ENCODE assay signal across 13 mouse cellular contexts in the genomic region with DNA sequence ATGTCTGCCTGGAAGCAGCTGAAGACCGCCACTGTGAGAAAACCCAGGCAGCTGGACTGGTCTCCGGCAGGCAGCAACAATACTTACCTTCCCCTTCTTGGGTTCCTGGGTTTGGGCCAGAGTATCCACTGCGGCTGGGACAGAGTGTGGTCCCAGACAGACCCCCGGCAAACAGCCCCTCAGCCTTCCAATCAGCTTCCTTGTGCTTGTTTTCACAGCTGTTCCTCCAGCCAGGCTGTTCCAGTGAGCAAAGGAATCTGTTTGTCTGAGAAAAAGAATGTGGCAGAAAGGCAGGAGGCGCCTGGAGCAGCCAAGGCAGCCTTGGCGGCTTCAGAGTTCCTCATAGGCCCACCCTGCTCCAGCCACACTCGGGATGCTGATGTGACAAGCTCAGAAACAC.
DNase-seq lines count a peak whose midpoint lies in the region; ATAC-seq and TF ChIP-seq lines count a peak whose summit lies in the region.
"Had no signal": no experiment of that assay in that cellular context is flagged by ENCODE, and none has a peak within 500 bp of the region (broad histone marks: within the 10 kb centered on the region; RNA-seq: fewer than 3 reads in every experiment).

No protein-coding gene starts in this region.

- 0 out of 2 replicates have a peak overlapping the region, but pooled peaks have one; percentile 15 for H3K27ac ChIP-seq in heart, embryonic 13.5 days (replicated peaks)
- H3K27ac ChIP-seq in lung, embryonic 14.5 days (ENCODE audit: low read depth): peak overlapping the region; percentile 69; the same call in 1 of the 2 replicates
- no peak overlapping the region; the same call in 1 of the 2 replicates for H3K27ac ChIP-seq in embryonic facial prominence, embryonic 11.5 days (replicated peaks; ENCODE audit: low read depth, low read length)
- no peak overlapping the region for H3K27ac ChIP-seq in limb, embryonic 14.5 days (replicated peaks; ENCODE audit: low read depth, low read length)

- no peak; the same call in 1 of the 2 replicates for ATAC-seq in heart, embryonic 13.5 days (ENCODE audit: extremely low read depth, insufficient number of reproducible peaks, low FRiP score, low TSS enrichment)
- ATAC-seq in lung, embryonic 14.5 days (ENCODE audit: insufficient read depth): peak; percentile 79
- peak; percentile 78 for ATAC-seq in embryonic facial prominence, embryonic 11.5 days (replicated peaks; ENCODE audit: insufficient number of reproducible peaks, low FRiP score, low TSS enrichment, low read depth)
- peak; percentile 83 for ATAC-seq in limb, embryonic 14.5 days (ENCODE audit: low FRiP score, low read depth)
- ATAC-seq: activated CD4-positive, CD25-positive, alpha-beta regulatory T cell, adult 4 months; hindbrain, embryonic 16.5 days had no signal

- 31% methylated on average over 7 of the region's 7 CpGs for WGBS in heart, embryonic 13.5 days
- 18% methylated on average over 7 of the region's 7 CpGs for WGBS in lung, embryonic 14.5 days
- 47% methylated on average over 7 of the region's 7 CpGs for WGBS in embryonic facial prominence, embryonic 11.5 days
- 31% methylated on average over 7 of the region's 7 CpGs for WGBS in limb, embryonic 14.5 days

- no peak for TF ChIP-seq POLR2A in limb, embryonic 14.5 days (IDR thresholded peaks at IDR 0.05; ENCODE audit: borderline replicate concordance, extremely low read depth, insufficient read depth, insufficient read length)

- H3K4me3 ChIP-seq in heart, embryonic 13.5 days: no peak overlapping the region
- no peak overlapping the region for H3K4me3 ChIP-seq in lung, embryonic 14.5 days (ENCODE audit: low read depth, low read length)
- H3K4me3 ChIP-seq in embryonic facial prominence, embryonic 11.5 days (ENCODE audit: low read depth, low read length): no peak overlapping the region
- no peak overlapping the region for H3K4me3 ChIP-seq in limb, embryonic 14.5 days (replicated peaks; ENCODE audit: low read length)

- no peaks in the 10 kb centered on the region for H3K9me3 ChIP-seq in heart, embryonic 13.5 days
- no peaks in the 10 kb centered on the region for H3K9me3 ChIP-seq in lung, embryonic 14.5 days (ENCODE audit: low read depth, low read length)
- no peaks in the 10 kb centered on the region for H3K9me3 ChIP-seq in embryonic facial prominence, embryonic 11.5 days (replicated peaks; ENCODE audit: control insufficient read depth, low read length)
- H3K9me3 ChIP-seq in limb, embryonic 14.5 days (ENCODE audit: control insufficient read depth, low read length): no peaks in the 10 kb centered on the region
- H3K9me3 ChIP-seq: G1E had no signal

- no peak for TF ChIP-seq CTCF in lung, embryonic 14.5 days (IDR thresholded peaks at IDR 0.05; ENCODE audit: low read depth)

- peaks cover 21% of the 10 kb centered on the region for H3K4me1 ChIP-seq in heart, embryonic 13.5 days
- H3K4me1 ChIP-seq in lung, embryonic 14.5 days (ENCODE audit: insufficient read depth): peaks cover 9% of the 10 kb centered on the region; the same call in 1 of the 2 replicates
- no peaks in the 10 kb centered on the region for H3K4me1 ChIP-seq in embryonic facial prominence, embryonic 11.5 days (ENCODE audit: control insufficient read depth, insufficient read depth, low read length)
- peaks cover 8% of the 10 kb centered on the region for H3K4me1 ChIP-seq in limb, embryonic 14.5 days (ENCODE audit: control insufficient read depth, insufficient read depth, low read length)

- H3K27me3 ChIP-seq in heart, embryonic 13.5 days (replicated peaks): peaks cover 29% of the 10 kb centered on the region
- no peaks in the 10 kb centered on the region for H3K27me3 ChIP-seq in lung, embryonic 14.5 days (ENCODE audit: insufficient read depth, low read length)
- H3K27me3 ChIP-seq in embryonic facial prominence, embryonic 11.5 days (ENCODE audit: control insufficient read depth, insufficient read depth, low read length): no peaks in the 10 kb centered on the region
- H3K27me3 ChIP-seq in limb, embryonic 14.5 days (ENCODE audit: control insufficient read depth, insufficient read depth, low read length): no peaks in the 10 kb centered on the region

- DNase-seq in heart, postnatal 36 days: no peak
- DNase-seq in lung, embryonic 14.5 days: peak; percentile 60
- no peak for DNase-seq in lung, postnatal 14 days
- peak; percentile 49 for DNase-seq in embryonic facial prominence, embryonic 11.5 days (ENCODE audit: low spot score)
- DNase-seq in limb, embryonic 14.5 days (ENCODE audit: low spot score): peak; percentile 43
- no peak for DNase-seq in spleen, postnatal 14 days (ENCODE audit: low spot score in 2 of 2)
- no peak for DNase-seq in gastrocnemius, adult 18-20 months (ENCODE audit: low spot score)
- DNase-seq: cerebellum, postnatal 14 days; layer of hippocampus, postnatal 36 days had no signal

- no peak overlapping the region for H3K4me2 ChIP-seq in heart, embryonic 13.5 days
- H3K4me2 ChIP-seq in lung, embryonic 14.5 days: no peak overlapping the region
- no peak overlapping the region for H3K4me2 ChIP-seq in embryonic facial prominence, embryonic 11.5 days (ENCODE audit: low read depth, low read length)
- H3K4me2 ChIP-seq in limb, embryonic 14.5 days (replicated peaks; ENCODE audit: low read depth, low read length, severe bottlenecking): no peak overlapping the region

- no peaks in the 10 kb centered on the region for H3K36me3 ChIP-seq in heart, embryonic 13.5 days
- H3K36me3 ChIP-seq in lung, embryonic 14.5 days (ENCODE audit: insufficient read depth): no peaks in the 10 kb centered on the region
- no peaks in the 10 kb centered on the region for H3K36me3 ChIP-seq in embryonic facial prominence, embryonic 11.5 days (replicated peaks; ENCODE audit: control insufficient read depth, insufficient read depth, low read depth, low read length)
- H3K36me3 ChIP-seq in limb, embryonic 14.5 days (ENCODE audit: control insufficient read depth, insufficient read depth, low read length): no peaks in the 10 kb centered on the region
- H3K36me3 ChIP-seq: G1E had no signal

- H3K9ac ChIP-seq in heart, embryonic 13.5 days: no peak overlapping the region
- H3K9ac ChIP-seq in lung, embryonic 14.5 days: no peak overlapping the region
- no peak overlapping the region for H3K9ac ChIP-seq in embryonic facial prominence, embryonic 11.5 days (replicated peaks; ENCODE audit: low read length)
- H3K9ac ChIP-seq in limb, embryonic 14.5 days (ENCODE audit: low read depth, low read length, severe bottlenecking): no peak overlapping the region

- intact Hi-C loops in heart, postnatal 36 days (cut with DNase I): no loop called here

Comparison
In these comparisons a context has a peak if more than half of its experiments do, and no peak if none do; other contexts are left out.
1. DNase-seq: peak in lung, embryonic 14.5 days (single experiment), embryonic facial prominence, embryonic 11.5 days (single experiment) and limb, embryonic 14.5 days (single experiment); none in heart, postnatal 36 days (0 of 2), lung, postnatal 14 days (single experiment), spleen, postnatal 14 days (0 of 2) and gastrocnemius, adult 18-20 months (single experiment).
2. H3K27ac ChIP-seq: peak in heart, embryonic 13.5 days (single experiment) and lung, embryonic 14.5 days (single experiment); none in embryonic facial prominence, embryonic 11.5 days (single experiment) and limb, embryonic 14.5 days (single experiment).